18 mouse cellular contexts compared by ENCODE assay signal in genomic region chr1:69729729-69730128, GRCm38 (mm10). TPM values are rescaled to one million over a fixed set of nuclear protein-coding genes. Genes with fewer than 3 reads are reported as not detected.
DNase-seq lines count a peak whose midpoint lies in the region; ATAC-seq lines count a peak whose summit lies in the region.
"Had no signal": no experiment of that assay in that cellular context is flagged by ENCODE, and none has a peak within 500 bp of the region (broad histone marks: within the 10 kb centered on the region; RNA-seq: fewer than 3 reads in every experiment).

No protein-coding gene starts in this region.

- WGBS in hindbrain, embryonic 10.5 days = 57% methylated on average over 1 of the region's 1 CpGs
- WGBS in hindbrain, embryonic 16.5 days = 49% methylated on average over 1 of the region's 1 CpGs
- 40% methylated on average over 1 of the region's 1 CpGs for WGBS in midbrain, embryonic 12.5 days

- peak; percentile 9 for DNase-seq in embryo, embryonic 10.5 days (ENCODE audit: low spot score)
- no peak for DNase-seq in embryo, embryonic 11 days
- DNase-seq in hindbrain, embryonic 10.5 days (ENCODE audit: low spot score) = no peak
- no peak for DNase-seq in heart, postnatal 10 days
- DNase-seq: cerebellum, adult 2 months; gastrocnemius, adult 2 months; heart, postnatal 14 days; kidney, adult 8-10 months; kidney, postnatal 14 days; right cerebral cortex, postnatal 4 days had no signal

- no peak overlapping the region for H3K4me3 ChIP-seq in hindbrain, embryonic 10.5 days
- no peak overlapping the region for H3K4me3 ChIP-seq in hindbrain, embryonic 16.5 days (ENCODE audit: low read length)
- H3K4me3 ChIP-seq in midbrain, embryonic 12.5 days = no peak overlapping the region
- H3K4me3 ChIP-seq: gastrocnemius, adult 2 months; lung, embryonic 15.5 days had no signal

- H3K4me2 ChIP-seq in hindbrain, embryonic 16.5 days (ENCODE audit: low read length) = no peak overlapping the region
- no peak overlapping the region for H3K4me2 ChIP-seq in midbrain, embryonic 12.5 days (replicated peaks)
- H3K4me2 ChIP-seq: heart, embryonic 11.5 days; lung, embryonic 15.5 days had no signal

- H3K9me3 ChIP-seq in hindbrain, embryonic 10.5 days = no peaks in the 10 kb centered on the region
- H3K9me3 ChIP-seq in hindbrain, embryonic 16.5 days (ENCODE audit: control insufficient read depth, low read length) = no peaks in the 10 kb centered on the region
- no peaks in the 10 kb centered on the region for H3K9me3 ChIP-seq in midbrain, embryonic 12.5 days
- H3K9me3 ChIP-seq: G1E; lung, embryonic 15.5 days had no signal

- peaks cover 16% of the 10 kb centered on the region for H3K4me1 ChIP-seq in hindbrain, embryonic 10.5 days (replicated peaks)
- H3K4me1 ChIP-seq in hindbrain, embryonic 16.5 days (ENCODE audit: control insufficient read depth, insufficient read depth, low read depth, low read length) = peaks cover 3% of the 10 kb centered on the region; the same call in 1 of the 2 replicates
- peaks cover 9% of the 10 kb centered on the region for H3K4me1 ChIP-seq in midbrain, embryonic 12.5 days

- H3K9ac ChIP-seq in hindbrain, embryonic 16.5 days (ENCODE audit: low read depth, low read length) = no peak overlapping the region
- H3K9ac ChIP-seq in midbrain, embryonic 12.5 days (replicated peaks) = no peak overlapping the region
- H3K9ac ChIP-seq: liver, embryonic 14.5 days; lung, embryonic 15.5 days had no signal

- peak overlapping the region; percentile 35; the same call in 1 of the 2 replicates for H3K27ac ChIP-seq in hindbrain, embryonic 10.5 days
- H3K27ac ChIP-seq in hindbrain, embryonic 16.5 days (ENCODE audit: low read depth, low read length) = no peak overlapping the region
- H3K27ac ChIP-seq in midbrain, embryonic 12.5 days (replicated peaks) = peak overlapping the region; percentile 49; the same call in 1 of the 2 replicates
- H3K27ac ChIP-seq: gastrocnemius, adult 2 months; liver, embryonic 14.5 days; macrophage had no signal

- intact Hi-C loops in heart, postnatal 10 days (cut with DNase I) = no loop called here

- H3K36me3 ChIP-seq in hindbrain, embryonic 10.5 days = no peaks in the 10 kb centered on the region
- H3K36me3 ChIP-seq in hindbrain, embryonic 16.5 days (ENCODE audit: control insufficient read depth, insufficient read depth, low read length) = no peaks in the 10 kb centered on the region
- no peaks in the 10 kb centered on the region for H3K36me3 ChIP-seq in midbrain, embryonic 12.5 days
- H3K36me3 ChIP-seq: G1E; lung, embryonic 15.5 days had no signal

- no peak for ATAC-seq in hindbrain, embryonic 16.5 days
- peak; percentile 60 for ATAC-seq in CD4-positive, CD25-positive, alpha-beta regulatory T cell, adult 4 months
- peak; percentile 65; the same call in 1 of the 2 replicates for ATAC-seq in midbrain, embryonic 12.5 days (ENCODE audit: low FRiP score, low read depth)

- H3K27me3 ChIP-seq in hindbrain, embryonic 10.5 days (ENCODE audit: insufficient read depth, poor library complexity, severe bottlenecking) = no peaks in the 10 kb centered on the region
- H3K27me3 ChIP-seq in hindbrain, embryonic 16.5 days (replicated peaks; ENCODE audit: control insufficient read depth, insufficient read depth, low read length) = no peaks in the 10 kb centered on the region
- no peaks in the 10 kb centered on the region for H3K27me3 ChIP-seq in midbrain, embryonic 12.5 days
- H3K27me3 ChIP-seq: lung, embryonic 15.5 days had no signal

RNA-seq across cellular contexts. Expression of gene Ikzf2, which starts 42.7 kb away (rescaled TPM):
- 6.1 and 6.5 TPM in 2 replicates for polyA plus RNA-seq in hindbrain, embryonic 10.5 days (2016; fragmentation: Nextera tagmentation; extraction: Ambion mirVana)
- polyA plus RNA-seq in hindbrain, embryonic 16.5 days (2015; fragmentation: Nextera tagmentation; extraction: Ambion mirVana) = 2.9 and 3.8 TPM in 2 replicates
- polyA plus RNA-seq in CD4-positive, CD25-positive, alpha-beta regulatory T cell, adult 4 months (2017; shearing (Covaris generic)) = 100 to 1,000 TPM; 591 to 626 TPM
- 5.7 and 6.0 TPM in 2 replicates for polyA plus RNA-seq in midbrain, embryonic 12.5 days (2016; fragmentation: Nextera tagmentation; extraction: Ambion mirVana)
- 1 to 10 TPM; 2.8 to 5.4 TPM for total RNA-seq in heart, postnatal 10 days (2021)

Comparison
In these comparisons a context has a peak if more than half of its experiments do, and no peak if none do; other contexts are left out.
1. RNA of gene Ikzf2, which starts 42.7 kb away (polyA plus RNA-seq): 591 to 626 TPM in CD4-positive, CD25-positive, alpha-beta regulatory T cell, adult 4 months; 6.1 to 6.5 TPM in hindbrain, embryonic 10.5 days, 5.7 to 6.0 TPM in midbrain, embryonic 12.5 days and 2.9 to 3.8 TPM in hindbrain, embryonic 16.5 days; every median in the first group is over 10 times any median in the second.